Mouse (Mus musculus) heart, adult 18-20 months (tissue): Measurements from ENCODE around the gene Ubp1. TPM values are rescaled to one million over a fixed set of nuclear protein-coding genes. Genes with fewer than 3 reads are reported as not detected.

Experiments used
- DNase-seq, 2 experiments: peaks; one replicate each; pipeline ENCODE4 v3.0.0; 2021 to 2022; ENCODE audit warnings: mixed read lengths in 1 of 2
- total RNA-seq, 2 experiments: library from RNA; stranded (reverse); gene quantifications; 2 replicates each; pipeline ENCODE4 v1.2.3; 2021

Gene Ubp1
- total RNA-seq, 2 experiments from 2014 or later: 21.8 to 23.4 TPM

- no peak for DNase-seq
These were observed 38.2 kb downstream of the Ubp1 start for GRCm38 (mm10) chr9:113968967-113969366.

- no peak for DNase-seq
These were observed 38.7 kb downstream of the Ubp1 start for GRCm38 (mm10) chr9:113969399-113969798.

- DNase-seq: no peak
These were observed 39.3 kb downstream of the Ubp1 start for GRCm38 (mm10) chr9:113970041-113970440.

GRCm38 (mm10) chr9:113971615-113972014 is 40.9 kb downstream of the Ubp1 start:
- no peak for DNase-seq

- DNase-seq: no peak
These were observed 43.1 kb downstream of the Ubp1 start for GRCm38 (mm10) chr9:113973857-113974256.

GRCm38 (mm10) chr9:113974945-113975344 is 44.2 kb downstream of the Ubp1 start:
- DNase-seq: no peak

GRCm38 (mm10) chr9:113975442-113975841 is 44.7 kb downstream of the Ubp1 start:
- no peak for DNase-seq

GRCm38 (mm10) chr9:113976264-113976663 is 45.5 kb downstream of the Ubp1 start:
- no peak for DNase-seq

GRCm38 (mm10) chr9:113977225-113977840 is 46.6 kb downstream of the Ubp1 start:
- DNase-seq: no peak

- no peak for DNase-seq
These were observed 47.9 kb downstream of the Ubp1 start for GRCm38 (mm10) chr9:113978656-113979055.

GRCm38 (mm10) chr9:113979356-113979755 is 48.6 kb downstream of the Ubp1 start:
- peak; percentile 39 to 40 for DNase-seq

- peak; percentile 54 to 75 for DNase-seq
These were observed 50.6 kb downstream of the Ubp1 start for GRCm38 (mm10) chr9:113981099-113981880.

- DNase-seq: no peak
These were observed 51.7 kb downstream of the Ubp1 start for GRCm38 (mm10) chr9:113982451-113982850.

- no peak for DNase-seq
These were observed 52.3 kb downstream of the Ubp1 start for GRCm38 (mm10) chr9:113982883-113983670.

- no peak for DNase-seq
These were observed 54.3 kb downstream of the Ubp1 start for GRCm38 (mm10) chr9:113984946-113985620.

GRCm38 (mm10) chr9:113990547-113991248 is 60.0 kb downstream of the Ubp1 start:
- peak; percentile 75 to 87 for DNase-seq

- DNase-seq: no peak
These were observed 62.1 kb downstream of the Ubp1 start for GRCm38 (mm10) chr9:113992810-113993209.

GRCm38 (mm10) chr9:113998311-113998710 is 67.6 kb downstream of the Ubp1 start:
- DNase-seq: no peak

GRCm38 (mm10) chr9:114006801-114007200 is 76.1 kb downstream of the Ubp1 start:
- DNase-seq: no peak

- no peak for DNase-seq
These were observed 77.2 kb downstream of the Ubp1 start for GRCm38 (mm10) chr9:114007850-114008350.

GRCm38 (mm10) chr9:114009526-114009925 is 78.8 kb downstream of the Ubp1 start:
- peak in 1 of 2 experiments; percentile 14 for DNase-seq
